26 mouse cellular contexts compared by ENCODE assay signal in the genomic region with DNA sequence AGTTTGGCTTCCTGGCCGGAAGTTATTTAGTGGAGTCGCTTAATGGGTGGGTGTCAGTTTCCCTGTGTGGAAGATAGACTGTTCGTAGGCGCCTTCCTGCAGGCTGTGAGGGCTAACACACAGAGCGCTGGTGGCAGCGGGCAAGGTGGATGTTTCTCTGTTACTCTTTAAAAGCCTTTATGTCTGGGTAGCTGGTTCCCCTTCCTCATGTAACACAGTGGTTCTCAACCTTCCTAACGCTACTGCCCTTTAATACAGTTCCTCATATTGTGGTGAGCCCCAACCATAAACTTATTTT. TPM values are rescaled to one million over a fixed set of nuclear protein-coding genes. Genes with fewer than 3 reads are reported as not detected.
A peak's percentile ranks its signal among the peaks of the same experiment; 100 is the strongest.
DNase-seq lines count a peak whose midpoint lies in the region; ATAC-seq and TF ChIP-seq lines count a peak whose summit lies in the region.
"Had no signal": no experiment of that assay in that cellular context is flagged by ENCODE, and none has a peak within 500 bp of the region (broad histone marks: within the 10 kb centered on the region; RNA-seq: fewer than 3 reads in every experiment).

No protein-coding gene starts in this region.

- no peak for ATAC-seq in liver, embryonic 12.5 days
- ATAC-seq in liver, embryonic 11.5 days (replicated peaks; ENCODE audit: low FRiP score): no peak
- peak; percentile 36 for ATAC-seq in CD4-positive, CD25-positive, alpha-beta regulatory T cell, adult 4 months
- ATAC-seq in granulocyte monocyte progenitor cell, adult 5-6 weeks (replicated peaks; ENCODE audit: poor library complexity, severe bottlenecking): peak; percentile 42
- ATAC-seq in liver, postnatal 0 days: no peak
- ATAC-seq: forebrain, embryonic 15.5 days; hindbrain, postnatal 0 days had no signal

- H3K36me3 ChIP-seq in liver, embryonic 12.5 days: peaks cover 34% of the 10 kb centered on the region
- H3K36me3 ChIP-seq in liver, embryonic 11.5 days (ENCODE audit: control insufficient read depth, insufficient read depth, low read length): peaks cover 5% of the 10 kb centered on the region; the same call in 1 of the 2 replicates
- H3K36me3 ChIP-seq in liver, postnatal 0 days (replicated peaks; ENCODE audit: insufficient read depth, low read length): peaks cover 15% of the 10 kb centered on the region

- DNase-seq in liver, embryonic 11.5 days (ENCODE audit: low spot score): no peak
- DNase-seq in liver, postnatal 0 days: no peak
- DNase-seq in cerebellum, adult 18-20 months: no peak
- no peak for DNase-seq in lung, postnatal 10 days
- no peak for DNase-seq in kidney, postnatal 25 days
- DNase-seq: adrenal gland, postnatal 10 days; cerebellum, adult 2 months; cerebellum, postnatal 25 days; gastrocnemius, adult 2 months; gastrocnemius, postnatal 36 days; heart, postnatal 10 days; lung, embryonic 14.5 days; midbrain, embryonic 14.5 days; right cerebral cortex, postnatal 14 days; thymus, postnatal 36 days had no signal

- H3K9ac ChIP-seq in liver, embryonic 12.5 days: no peak overlapping the region
- no peak overlapping the region for H3K9ac ChIP-seq in liver, embryonic 11.5 days (ENCODE audit: low read depth, low read length)
- no peak overlapping the region for H3K9ac ChIP-seq in liver, postnatal 0 days (replicated peaks)
- H3K9ac ChIP-seq: embryonic facial prominence, embryonic 13.5 days; forebrain, embryonic 15.5 days; heart, embryonic 13.5 days; lung, embryonic 14.5 days; stomach, embryonic 15.5 days had no signal

- no peaks in the 10 kb centered on the region for H3K9me3 ChIP-seq in liver, embryonic 12.5 days (replicated peaks)
- no peaks in the 10 kb centered on the region for H3K9me3 ChIP-seq in liver, embryonic 11.5 days (ENCODE audit: control insufficient read depth, low read length)
- H3K9me3 ChIP-seq in liver, postnatal 0 days (ENCODE audit: low read length): no peaks in the 10 kb centered on the region
- H3K9me3 ChIP-seq: embryonic facial prominence, embryonic 13.5 days; forebrain, embryonic 10.5 days; forebrain, embryonic 15.5 days; heart, embryonic 13.5 days; hindbrain, embryonic 10.5 days; stomach, embryonic 15.5 days had no signal

- peaks cover 65% of the 10 kb centered on the region for H3K4me1 ChIP-seq in liver, embryonic 12.5 days
- peaks cover 31% of the 10 kb centered on the region for H3K4me1 ChIP-seq in liver, embryonic 11.5 days (replicated peaks; ENCODE audit: control insufficient read depth, insufficient read depth, low read length)
- peaks cover 68% of the 10 kb centered on the region for H3K4me1 ChIP-seq in liver, postnatal 0 days (ENCODE audit: insufficient read depth)

- H3K27me3 ChIP-seq in liver, embryonic 12.5 days (replicated peaks): peaks cover 9% of the 10 kb centered on the region
- H3K27me3 ChIP-seq in liver, embryonic 11.5 days (replicated peaks; ENCODE audit: control insufficient read depth, insufficient read depth, low read length): no peaks in the 10 kb centered on the region; the same call in 1 of the 2 replicates
- H3K27me3 ChIP-seq in liver, postnatal 0 days (ENCODE audit: insufficient read depth, low read length): no peaks in the 10 kb centered on the region
- H3K27me3 ChIP-seq: CH12.LX; embryonic facial prominence, embryonic 13.5 days; forebrain, embryonic 15.5 days; stomach, embryonic 15.5 days had no signal

- H3K4me2 ChIP-seq in liver, embryonic 12.5 days: 0 out of 2 replicates have a peak overlapping the region, but pooled peaks have one; percentile 5
- H3K4me2 ChIP-seq in liver, embryonic 11.5 days: no peak overlapping the region
- H3K4me2 ChIP-seq in liver, postnatal 0 days (ENCODE audit: low read depth, low read length): peak overlapping the region; percentile 44
- H3K4me2 ChIP-seq: embryonic facial prominence, embryonic 13.5 days; forebrain, embryonic 15.5 days; heart, embryonic 13.5 days; lung, embryonic 14.5 days; stomach, embryonic 15.5 days had no signal

- TF ChIP-seq EP300 in liver, postnatal 0 days (IDR thresholded peaks at IDR 0.05; ENCODE audit: low read depth): no peak

- TF ChIP-seq CTCF in liver, postnatal 0 days (IDR thresholded peaks at IDR 0.05; ENCODE audit: low read depth): no peak

- WGBS in liver, embryonic 12.5 days (ENCODE audit: insufficient replicate concordance): 63% methylated on average over 7 of the region's 7 CpGs
- WGBS in liver, embryonic 11.5 days: 58% methylated on average over 7 of the region's 7 CpGs
- 24% methylated on average over 7 of the region's 7 CpGs for WGBS in liver, postnatal 0 days (ENCODE audit: insufficient replicate concordance)

- no peak overlapping the region for H3K27ac ChIP-seq in liver, embryonic 12.5 days
- no peak overlapping the region for H3K27ac ChIP-seq in liver, embryonic 11.5 days (ENCODE audit: low read depth, low read length)
- 0 out of 2 replicates have a peak overlapping the region, but pooled peaks have one; percentile 29 for H3K27ac ChIP-seq in liver, postnatal 0 days (ENCODE audit: low read depth)
- H3K27ac ChIP-seq: embryonic facial prominence, embryonic 13.5 days; forebrain, embryonic 10.5 days; forebrain, embryonic 15.5 days; gastrocnemius, adult 2 months; heart, embryonic 13.5 days; hindbrain, postnatal 0 days; stomach, embryonic 15.5 days had no signal

- H3K4me3 ChIP-seq in liver, embryonic 12.5 days: no peak overlapping the region
- no peak overlapping the region for H3K4me3 ChIP-seq in liver, embryonic 11.5 days (ENCODE audit: low read depth, low read length)
- H3K4me3 ChIP-seq in liver, postnatal 0 days (ENCODE audit: low read depth, low read length): no peak overlapping the region
- H3K4me3 ChIP-seq: embryonic facial prominence, embryonic 13.5 days; forebrain, embryonic 10.5 days; forebrain, embryonic 15.5 days; gastrocnemius, adult 2 months; heart, embryonic 13.5 days; hindbrain, embryonic 10.5 days; stomach, embryonic 15.5 days had no signal

RNA-seq across cellular contexts. Expression of a gene that starts 17.2 kb away (rescaled TPM):
- polyA plus RNA-seq in liver, embryonic 12.5 days (2016; fragmentation: Nextera tagmentation; extraction: Ambion mirVana): 7.7 and 8.2 TPM in 2 replicates
- polyA plus RNA-seq in liver, embryonic 11.5 days (2014; fragmentation: Nextera tagmentation; extraction: Ambion mirVana): 15.0 and 15.8 TPM in 2 replicates
- polyA plus RNA-seq in CD4-positive, CD25-positive, alpha-beta regulatory T cell, adult 4 months (2017; shearing (Covaris generic)): 10 to 100 TPM; 19.6 to 23.7 TPM
- total RNA-seq in granulocyte monocyte progenitor cell, adult 5-6 weeks (2014; fragmentation: Nextera tagmentation): 83.8 and 91.4 TPM in 2 replicates
- total RNA-seq in granulocyte monocyte progenitor cell, adult 5-6 weeks (2017): 34.6 and 40.9 TPM in 2 replicates
- polyA plus RNA-seq in liver, postnatal 0 days (2015; fragmentation: Nextera tagmentation; extraction: Ambion mirVana): 3.2 and 3.6 TPM in 2 replicates

Comparison
In these comparisons a context has a peak if more than half of its experiments do, and no peak if none do; other contexts are left out.
1. ATAC-seq: peak in CD4-positive, CD25-positive, alpha-beta regulatory T cell, adult 4 months (single experiment) and granulocyte monocyte progenitor cell, adult 5-6 weeks (single experiment); none in liver, embryonic 12.5 days (single experiment), liver, embryonic 11.5 days (single experiment) and liver, postnatal 0 days (single experiment).